Mouse (Mus musculus) erythroblast, embryonic 14.5 days (primary cell): Measurements from ENCODE around the gene Tuba3b. TPM values are rescaled to one million over a fixed set of nuclear protein-coding genes. Genes with fewer than 3 reads are reported as not detected.

Source experiments
- H3K27me3 ChIP-seq: 2 replicates; pipeline ENCODE4 v1.6.1; 2012; ENCODE audit warnings: inconsistent platforms; ENCODE audit not compliant: control insufficient read depth
- H3K36me3 ChIP-seq: 2 replicates; pipeline ENCODE4 v1.6.1; 2012; ENCODE audit warnings: mild to moderate bottlenecking, inconsistent platforms; ENCODE audit not compliant: control insufficient read depth
- H3K4me1 ChIP-seq: 2 replicates; pipeline ENCODE4 v1.6.1; 2012; ENCODE audit warnings: inconsistent platforms; ENCODE audit not compliant: control insufficient read depth
- H3K4me3 ChIP-seq: replicated peaks from 2 replicates; pipeline ENCODE3; 2012; ENCODE audit warnings: moderate library complexity, mild to moderate bottlenecking, inconsistent platforms
- H3K9me3 ChIP-seq: 2 replicates; pipeline ENCODE4 v1.6.1; 2012; ENCODE audit warnings: low read length, inconsistent platforms, mixed read lengths; ENCODE audit not compliant: control insufficient read depth
- GATA1 ChIP-seq: IDR thresholded peaks from 2 replicates; pipeline ENCODE4 v1.6.1; 2012; ENCODE audit warnings: low read length, inconsistent platforms, mixed read lengths
- TAL1 ChIP-seq: IDR thresholded peaks from 3 replicates; pipeline ENCODE4 v1.6.1; 2012; ENCODE audit warnings: low read length, inconsistent platforms, mixed read lengths
- polyA plus RNA-seq: library from polyadenylated mRNA; stranded (reverse); fragments of >175 nt; gene quantifications from 2 replicates; pipeline ENCODE4 v1.2.3, GENCODE M21; 2012

The Tuba3b gene
- polyA plus RNA-seq, 1 experiment: not detected

- H3K4me3 ChIP-seq: no peak overlapping the region
- peaks cover 26% of the 10 kb centered on the region for H3K9me3 ChIP-seq
- no peaks in the 10 kb centered on the region for H3K36me3 ChIP-seq
- TF ChIP-seq GATA1: no peak
- no peak for TF ChIP-seq TAL1
- no peaks in the 10 kb centered on the region for H3K27me3 ChIP-seq
- no peaks in the 10 kb centered on the region for H3K4me1 ChIP-seq
Observed at GRCm38 (mm10) chr6:145653626-145654025, 38.1 kb downstream of the Tuba3b start.

DNA sequence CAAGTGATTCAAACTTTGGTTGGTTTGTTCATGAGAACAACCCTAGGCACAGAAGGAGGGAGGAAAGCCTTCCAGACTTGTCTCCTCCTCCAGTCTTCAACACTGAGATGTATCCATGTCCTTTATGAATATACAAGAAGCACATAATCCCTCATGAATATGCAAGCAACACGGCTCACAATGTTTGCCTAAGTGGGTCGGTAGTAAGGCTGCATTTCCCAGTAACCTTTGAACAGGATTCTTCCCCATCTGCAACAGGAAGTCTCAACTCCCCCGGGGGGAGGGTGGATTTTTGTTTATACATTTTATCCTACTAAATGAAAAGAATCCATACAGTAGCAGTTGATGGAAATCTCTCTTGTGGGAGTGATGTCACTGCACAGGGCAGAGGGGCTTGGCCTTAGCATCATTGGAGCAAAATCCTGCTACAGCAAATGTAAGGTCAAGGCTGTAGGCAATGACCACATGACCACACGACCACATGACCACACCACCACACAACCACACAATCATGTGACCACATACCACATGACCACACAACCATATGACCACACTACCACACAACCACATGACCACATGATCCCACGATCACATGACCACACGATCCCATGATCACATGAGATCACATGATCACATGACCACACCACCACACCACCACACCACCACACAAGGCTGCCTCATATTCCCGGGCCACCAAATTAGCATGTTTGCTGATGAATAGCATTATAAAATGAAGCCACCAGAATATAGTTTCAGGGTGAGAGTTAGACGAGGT lies 38.7 kb downstream of the Tuba3b start:
- no peaks in the 10 kb centered on the region for H3K4me1 ChIP-seq
- H3K4me3 ChIP-seq: no peak overlapping the region
- H3K36me3 ChIP-seq: no peaks in the 10 kb centered on the region
- no peak for TF ChIP-seq TAL1
- TF ChIP-seq GATA1: no peak
- H3K27me3 ChIP-seq: no peaks in the 10 kb centered on the region
- H3K9me3 ChIP-seq: peaks cover 26% of the 10 kb centered on the region

DNA sequence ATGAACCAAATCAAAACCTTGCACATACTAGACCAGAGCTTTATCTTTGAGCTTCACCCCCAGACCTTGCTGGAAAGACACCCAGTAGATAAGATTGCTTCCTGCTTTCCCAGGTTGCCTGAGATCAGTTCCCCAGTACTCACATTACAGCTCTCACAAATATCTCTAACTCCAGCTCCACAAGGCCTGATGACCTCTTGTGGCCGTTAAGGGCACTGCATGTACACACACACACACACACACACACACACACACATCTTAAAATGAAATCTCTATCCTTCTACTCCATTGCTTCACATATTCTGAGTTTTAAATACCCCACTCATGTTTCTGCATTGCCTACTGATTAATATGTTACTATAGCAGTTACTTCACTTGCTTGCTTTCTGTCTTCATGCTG lies 40.1 kb downstream of the Tuba3b start:
- Histone ChIP-seq H3K4me1 (no peaks in the 10 kb centered on the region), H3K4me3 (no peak overlapping the region), H3K9me3 (peaks cover 20% of the 10 kb centered on the region), H3K36me3 (no peaks in the 10 kb centered on the region), H3K27me3 (no peaks in the 10 kb centered on the region)
- TF ChIP-seq TAL1 (no peak), GATA1 (no peak)

DNA sequence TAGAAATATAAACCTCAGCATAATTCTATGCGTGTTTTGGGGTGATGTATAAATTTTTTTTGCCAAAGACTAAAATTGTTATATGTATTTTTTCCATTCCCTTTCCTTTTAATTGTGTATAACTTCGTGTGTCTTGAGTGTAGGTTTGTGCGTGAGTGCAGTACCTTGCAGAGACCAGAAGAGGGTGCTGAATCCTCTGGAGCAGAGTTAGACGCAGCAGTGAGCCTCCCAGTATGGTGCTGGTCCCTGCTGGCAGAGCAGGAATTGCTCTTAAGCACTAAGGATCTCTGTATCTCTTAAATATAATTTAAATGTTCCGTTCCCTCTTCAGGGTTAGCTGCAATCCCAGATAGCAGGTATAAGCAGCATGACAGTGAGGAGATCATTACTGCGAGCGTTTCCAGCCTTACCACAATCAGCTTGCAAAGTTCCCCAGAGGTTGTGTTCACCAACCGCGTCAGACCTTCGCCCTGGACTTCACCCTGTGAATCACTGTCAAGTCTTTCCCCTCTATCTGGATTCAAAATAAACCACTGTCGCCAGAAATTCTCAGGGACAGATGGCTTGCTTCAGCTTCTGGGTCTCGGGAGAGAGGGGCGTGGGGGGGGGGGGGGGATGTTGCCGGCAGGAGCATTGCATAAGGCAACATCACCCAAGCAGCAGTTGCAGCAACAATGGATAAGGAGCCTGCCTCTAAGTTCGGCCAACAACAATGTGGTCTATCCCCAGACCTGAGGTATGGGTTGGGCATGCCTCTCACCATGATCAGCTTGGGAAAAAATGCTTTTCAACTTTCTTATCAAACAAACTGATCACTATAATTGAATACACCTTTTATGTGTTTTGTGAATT lies 41.4 kb downstream of the Tuba3b start:
- TF ChIP-seq TAL1: no peak
- TF ChIP-seq GATA1: no peak
- no peaks in the 10 kb centered on the region for H3K27me3 ChIP-seq
- H3K4me3 ChIP-seq: no peak overlapping the region
- no peaks in the 10 kb centered on the region for H3K36me3 ChIP-seq
- H3K4me1 ChIP-seq: no peaks in the 10 kb centered on the region
- H3K9me3 ChIP-seq: peaks cover 15% of the 10 kb centered on the region

GRCm38 (mm10) chr6:145659116-145659515 lies 43.6 kb downstream of the Tuba3b start:
- Histone ChIP-seq H3K27me3 (no peaks in the 10 kb centered on the region), H3K4me3 (no peak overlapping the region), H3K9me3 (peaks cover 15% of the 10 kb centered on the region), H3K4me1 (no peaks in the 10 kb centered on the region), H3K36me3 (no peaks in the 10 kb centered on the region)
- TF ChIP-seq TAL1 (no peak), GATA1 (no peak)

DNA sequence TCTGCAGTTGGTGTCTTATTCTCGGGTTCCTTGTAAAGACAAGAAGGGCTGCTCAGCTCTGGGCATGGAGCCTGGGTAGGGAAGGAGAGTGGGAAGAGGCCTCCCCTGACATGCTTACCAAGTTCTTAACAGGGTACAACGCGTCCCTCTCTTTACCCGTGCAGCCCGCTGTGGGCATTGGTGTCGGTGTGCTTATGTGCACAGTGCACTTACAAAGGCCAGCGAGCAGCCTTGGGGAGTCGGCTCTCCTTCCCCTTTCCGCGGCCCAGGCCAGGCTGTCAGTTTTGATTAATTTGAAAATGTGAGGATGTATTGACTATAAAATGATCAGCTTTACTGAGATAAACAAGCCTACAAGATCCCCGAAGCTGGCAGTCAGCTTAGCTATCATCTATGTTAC lies 45.4 kb downstream of the Tuba3b start:
- TF ChIP-seq GATA1 (no peak), TAL1 (no peak)
- Histone ChIP-seq H3K9me3 (peaks cover 8% of the 10 kb centered on the region), H3K27me3 (no peaks in the 10 kb centered on the region), H3K4me1 (no peaks in the 10 kb centered on the region), H3K4me3 (no peak overlapping the region), H3K36me3 (no peaks in the 10 kb centered on the region)

DNA sequence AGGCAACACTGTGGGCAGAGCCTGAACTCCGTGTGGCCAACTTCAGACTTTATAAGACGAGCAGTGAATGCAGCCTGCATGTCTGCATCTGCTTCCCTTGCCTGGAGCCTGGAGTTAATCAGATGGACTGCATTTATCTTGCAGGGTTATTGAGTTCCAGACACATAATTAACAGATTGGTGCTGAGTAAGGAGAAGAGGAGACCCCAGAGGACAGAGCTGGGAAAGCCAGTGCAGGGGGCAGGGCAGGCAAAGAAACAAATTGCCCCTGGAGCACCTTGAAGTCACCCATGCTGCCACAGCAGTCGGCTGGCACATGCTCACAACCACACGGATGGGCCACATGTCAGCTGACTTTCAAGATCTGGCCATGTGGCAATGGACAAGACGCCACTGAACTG lies 48.7 kb downstream of the Tuba3b start:
- Histone ChIP-seq H3K4me3 (no peak overlapping the region), H3K27me3 (no peaks in the 10 kb centered on the region), H3K9me3 (peaks cover 5% of the 10 kb centered on the region), H3K36me3 (no peaks in the 10 kb centered on the region), H3K4me1 (no peaks in the 10 kb centered on the region)
- TF ChIP-seq TAL1 (no peak), GATA1 (no peak)

GRCm38 (mm10) chr6:145665751-145666150 lies 50.2 kb downstream of the Tuba3b start:
- H3K4me1 ChIP-seq: no peaks in the 10 kb centered on the region

GRCm38 (mm10) chr6:145667654-145668053 lies 52.1 kb downstream of the Tuba3b start:
- Histone ChIP-seq H3K4me1 (no peaks in the 10 kb centered on the region), H3K36me3 (no peaks in the 10 kb centered on the region), H3K9me3 (peaks cover 5% of the 10 kb centered on the region), H3K27me3 (no peaks in the 10 kb centered on the region), H3K4me3 (no peak overlapping the region)
- TF ChIP-seq GATA1 (no peak), TAL1 (no peak)

More at GRCm38 (mm10) chr6:145665751-145666150, 50.2 kb downstream of the Tuba3b start:
- Histone ChIP-seq H3K9me3 (peaks cover 5% of the 10 kb centered on the region), H3K27me3 (no peaks in the 10 kb centered on the region), H3K36me3 (no peaks in the 10 kb centered on the region), H3K4me3 (no peak overlapping the region)
- TF ChIP-seq GATA1 (no peak), TAL1 (no peak)
